Mouse (Mus musculus): ENCODE measurements around the gene Klhl30.

Gene Klhl30

GRCm38 (mm10) chr1:91364822-91365644, 14.2 kb downstream of the Klhl30 start:
- DNase-seq (ENCODE audit: low read depth, low spot score): no peak

GRCm38 (mm10) chr1:91365816-91366214, 15.0 kb downstream of the Klhl30 start:
- DNase-seq (ENCODE audit: low read depth, low spot score): no peak

- DNase-seq (ENCODE audit: low read depth, low spot score): peak; percentile 86
Observed at GRCm38 (mm10) chr1:91366215-91367108, 15.6 kb downstream of the Klhl30 start, which contains the start of gene Erfe. Gene Erfe (plus strand): TSS chr1:91366430.

GRCm38 (mm10) chr1:91367295-91367694, 16.5 kb downstream of the Klhl30 start:
- DNase-seq (ENCODE audit: low read depth, low spot score): no peak

GRCm38 (mm10) chr1:91369408-91369807, 18.6 kb downstream of the Klhl30 start:
- no peak for DNase-seq (ENCODE audit: low read depth, low spot score)

GRCm38 (mm10) chr1:91370055-91370454, 19.2 kb downstream of the Klhl30 start:
- no peak for DNase-seq (ENCODE audit: low read depth, low spot score)

GRCm38 (mm10) chr1:91373414-91373835, 22.6 kb downstream of the Klhl30 start:
- no peak for DNase-seq (ENCODE audit: low read depth, low spot score)

- peak; percentile 72 for DNase-seq (ENCODE audit: low read depth, low spot score)
Observed at GRCm38 (mm10) chr1:91380453-91381090, 29.8 kb downstream of the Klhl30 start.

- DNase-seq (ENCODE audit: low read depth, low spot score): no peak
Observed at GRCm38 (mm10) chr1:91381091-91381471, 30.3 kb downstream of the Klhl30 start.

GRCm38 (mm10) chr1:91390369-91390768, 39.6 kb downstream of the Klhl30 start:
- no peak for DNase-seq (ENCODE audit: low read depth, low spot score)

- DNase-seq (ENCODE audit: low read depth, low spot score): no peak
Observed at GRCm38 (mm10) chr1:91397927-91398259, 47.1 kb downstream of the Klhl30 start.

GRCm38 (mm10) chr1:91398260-91399062, 47.6 kb downstream of the Klhl30 start, which contains the start of gene Ilkap:
Gene Ilkap (minus strand): TSS chr1:91398815.
- DNase-seq (ENCODE audit: low read depth, low spot score): peak; percentile 90

GRCm38 (mm10) chr1:91404976-91405375, 54.2 kb downstream of the Klhl30 start:
- no peak for DNase-seq (ENCODE audit: low read depth, low spot score)

GRCm38 (mm10) chr1:91405406-91406169, 54.8 kb downstream of the Klhl30 start:
- no peak for DNase-seq (ENCODE audit: low read depth, low spot score)

GRCm38 (mm10) chr1:91407819-91408218, 57.0 kb downstream of the Klhl30 start:
- DNase-seq (ENCODE audit: low read depth, low spot score): no peak

GRCm38 (mm10) chr1:91411631-91412285, 60.9 kb downstream of the Klhl30 start:
- no peak for DNase-seq (ENCODE audit: low read depth, low spot score)
